Mouse (Mus musculus) bone marrow, adult 2 months (tissue): ENCODE results near the gene Mrgpra3. TPM values are rescaled to one million over a fixed set of nuclear protein-coding genes. Genes with fewer than 3 reads are reported as not detected.

Experiments
- H3K27ac ChIP-seq: fragments of 200-500 bp; 2 replicates; pipeline ENCODE4 v1.5.1; 2012; ENCODE audit warnings: low read depth, mild to moderate bottlenecking, control low read depth, inconsistent platforms, low read length; ENCODE audit not compliant: control insufficient read depth, poor library complexity, insufficient read depth
- H3K4me1 ChIP-seq: fragments of 200-500 bp; 2 replicates; pipeline ENCODE4 v1.6.1; 2011; ENCODE audit warnings: low read length; ENCODE audit not compliant: control insufficient read depth, insufficient read depth
- H3K4me3 ChIP-seq: fragments of 200-500 bp; replicated peaks from 2 replicates; pipeline ENCODE3; 2011; ENCODE audit warnings: mild to moderate bottlenecking, low read depth, low read length, control low read depth; ENCODE audit not compliant: control insufficient read depth
- CTCF ChIP-seq: fragments of 200-500 bp; IDR thresholded peaks from 2 replicates; pipeline ENCODE4 v1.5.1; 2011; ENCODE audit warnings: low read length, control low read depth; ENCODE audit not compliant: control insufficient read depth, insufficient read depth
- POLR2A ChIP-seq: fragments of 200-500 bp; IDR thresholded peaks from 2 replicates; pipeline ENCODE4 v1.6.1; 2011; ENCODE audit warnings: low read depth, mild to moderate bottlenecking, control low read depth, low read length, borderline replicate concordance; ENCODE audit not compliant: control insufficient read depth
- WGBS: fragments of 180-500 bp; shearing (Covaris S2); methylation state at CpG from one replicate; pipeline ENCODE4 v1.1.7; 2018; 5-methylcytosine and 5-hydroxymethylcytosine counted together
- polyA plus RNA-seq: library from polyadenylated mRNA; stranded (reverse); fragments of >200 nt; gene quantifications from 2 replicates; pipeline ENCODE4 v1.2.4, GENCODE M21; 2011; ENCODE audit warnings: low replicate concordance; ENCODE audit not compliant: missing spikeins, insufficient read depth, insufficient read length

Mrgpra3 gene
- polyA plus RNA-seq = not detected in 2 replicates

GRCm38 (mm10) chr7:47601272-47601671, at the start of gene Mrgpra3:
Mrgpra3 (minus strand) TSS chr7:47601372.
- 56% methylated on average over 2 of the region's 2 CpGs for WGBS
- no peak within 1 kb of the TSS for H3K27ac ChIP-seq
- TF ChIP-seq CTCF = no peak
- TF ChIP-seq POLR2A = no peak
- H3K4me3 ChIP-seq = no peak within 1 kb of the TSS
- H3K4me1 ChIP-seq = no peaks in the 10 kb centered on the region

Other genes with a start within 250 kb of the Mrgpra3 start
- not detected in 2 replicates for gene Mrgpra1, start 247.1 kb downstream of the Mrgpra3 start, polyA plus RNA-seq
- 13.4 TPM in 1 of 2 replicates, not detected in the other for gene Mrgpra2a, start 149.2 kb downstream of the Mrgpra3 start, polyA plus RNA-seq
- gene Mrgpra2b, start 72.5 kb downstream of the Mrgpra3 start, polyA plus RNA-seq = 6.9 and 8.9 TPM in 2 replicates